Mouse (Mus musculus) layer of hippocampus, postnatal 10 days (tissue): Measurements from ENCODE around the gene Atg2a. TPM values are rescaled to one million over a fixed set of nuclear protein-coding genes. Genes with fewer than 3 reads are reported as not detected.
A peak's percentile ranks its signal among the peaks of the same experiment; 100 is the strongest.

ENCODE experiments used
- DNase-seq, 2 experiments: peaks; one replicate each; pipeline ENCODE4 v3.0.0; 2021; ENCODE audit warnings: low spot score in 2 of 2
- long read RNA-seq: library from polyadenylated mRNA; stranded (forward); transcript quantifications from one replicate; pipeline ENCODE4 v2.0.0, GENCODE M21; 2023
- total RNA-seq, 2 experiments: library from RNA; stranded (reverse); gene quantifications; 2 replicates each; pipeline ENCODE4 v1.2.3; 2021

Atg2a gene
- total RNA-seq = 10 to 100 TPM; 31.3 to 31.6 TPM
- long read RNA-seq, full-length matches to known transcripts = 2 of 11 reads
- long read RNA-seq, partial matches to known transcripts = 5 of 11 reads
- long read RNA-seq, other reads (novel, unspliced or antisense) = 4 of 11 reads

GRCm38 (mm10) chr19:6241274-6242107, at the start of gene Atg2a:
Atg2a (plus strand) TSS chr19:6241668.
- peak; percentile 97 to 98 for DNase-seq

- no peak for DNase-seq
Measured at GRCm38 (mm10) chr19:6204265-6204664, 37.2 kb upstream of the Atg2a start.

GRCm38 (mm10) chr19:6206716-6207115, 34.8 kb upstream of the Atg2a start:
- no peak for DNase-seq

GRCm38 (mm10) chr19:6216046-6216705, 25.3 kb upstream of the Atg2a start:
- no peak for DNase-seq

GRCm38 (mm10) chr19:6218606-6219005, 22.9 kb upstream of the Atg2a start:
- DNase-seq = no peak

GRCm38 (mm10) chr19:6226135-6226534, 15.3 kb upstream of the Atg2a start, which contains the start of gene Gpha2:
Gpha2 (plus strand) TSS chr19:6226380.
- no peak for DNase-seq

GRCm38 (mm10) chr19:6226763-6227162, 14.7 kb upstream of the Atg2a start:
- DNase-seq = no peak

GRCm38 (mm10) chr19:6227864-6228263, 13.6 kb upstream of the Atg2a start:
- peak; percentile 40 to 45 for DNase-seq

- no peak for DNase-seq
Measured at GRCm38 (mm10) chr19:6230411-6230810, 11.1 kb upstream of the Atg2a start.

- peak in 1 of 2 experiments; percentile 8 for DNase-seq
Measured at GRCm38 (mm10) chr19:6231036-6231435, 10.4 kb upstream of the Atg2a start.

- DNase-seq = no peak
Measured at GRCm38 (mm10) chr19:6233647-6234046, 7.8 kb upstream of the Atg2a start.

GRCm38 (mm10) chr19:6234337-6235083, 7.0 kb upstream of the Atg2a start:
- no peak for DNase-seq

- peak; percentile 95 to 97 for DNase-seq
Measured at GRCm38 (mm10) chr19:6235084-6236052, 6.1 kb upstream of the Atg2a start, which contains the start of gene Ppp2r5b. Ppp2r5b (minus strand) TSS chr19:6235872.

GRCm38 (mm10) chr19:6236053-6236441, 5.4 kb upstream of the Atg2a start:
- DNase-seq = peak; percentile 89 to 93

GRCm38 (mm10) chr19:6236842-6237241, 4.6 kb upstream of the Atg2a start:
- no peak for DNase-seq

GRCm38 (mm10) chr19:6238740-6239139, 2.7 kb upstream of the Atg2a start:
- no peak for DNase-seq

- DNase-seq = no peak
Measured at GRCm38 (mm10) chr19:6240136-6240535, 1.3 kb upstream of the Atg2a start.

GRCm38 (mm10) chr19:6240725-6241124, 743 bp upstream of the Atg2a start:
- no peak for DNase-seq

- no peak for DNase-seq
Measured at GRCm38 (mm10) chr19:6242281-6242680, 813 bp downstream of the Atg2a start.

- no peak for DNase-seq
Measured at GRCm38 (mm10) chr19:6243226-6243625, 1.8 kb downstream of the Atg2a start.
